Mouse (Mus musculus): ENCODE measurements around the gene Nav1. TPM values are rescaled to one million over a fixed set of nuclear protein-coding genes. Genes with fewer than 3 reads are reported as not detected.
A peak's percentile ranks its signal among the peaks of the same experiment; 100 is the strongest.

Nav1 gene
- polyA plus RNA-seq, 1 experiment from 2014 or later: 48.8 TPM

DNA sequence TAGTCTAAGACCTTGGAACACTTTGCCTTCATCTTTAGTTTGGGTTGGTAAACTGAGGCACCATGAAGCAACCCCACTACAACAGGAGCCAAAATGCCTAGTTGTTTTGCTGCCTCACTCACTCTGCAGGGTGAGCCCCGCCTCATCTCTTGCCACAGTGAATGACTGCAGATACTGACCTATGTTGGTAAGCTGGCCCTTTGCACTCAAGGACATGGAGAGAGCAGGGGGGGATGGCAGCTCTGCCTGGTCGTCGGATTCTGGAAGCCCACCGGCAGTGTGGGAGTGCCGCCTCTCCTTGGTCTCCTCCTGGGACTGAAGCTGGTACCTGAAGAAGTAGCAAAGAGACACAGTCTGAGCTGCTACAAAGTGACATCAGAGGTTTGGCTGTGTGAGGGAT lies 139.6 kb downstream of the Nav1 start:
- no peak for ATAC-seq
- Histone ChIP-seq H3K4me2 (ENCODE audit: low read length) (no peak overlapping the region), H3K27ac (ENCODE audit: low read depth, low read length) (no peak overlapping the region), H3K36me3 (ENCODE audit: control insufficient read depth, insufficient read depth, low read length) (peaks cover 40% of the 10 kb centered on the region), H3K9me3 (ENCODE audit: control insufficient read depth, low read length) (no peaks in the 10 kb centered on the region), H3K9ac (ENCODE audit: low read depth, low read length) (no peak overlapping the region), H3K27me3 (replicated peaks; ENCODE audit: control insufficient read depth, insufficient read depth, low read length) (no peaks in the 10 kb centered on the region), H3K4me1 (ENCODE audit: control insufficient read depth, insufficient read depth, low read depth, low read length) (no peaks in the 10 kb centered on the region), H3K4me3 (ENCODE audit: low read length) (no peak overlapping the region)
- WGBS: 96% methylated on average over 5 of the region's 5 CpGs

DNA sequence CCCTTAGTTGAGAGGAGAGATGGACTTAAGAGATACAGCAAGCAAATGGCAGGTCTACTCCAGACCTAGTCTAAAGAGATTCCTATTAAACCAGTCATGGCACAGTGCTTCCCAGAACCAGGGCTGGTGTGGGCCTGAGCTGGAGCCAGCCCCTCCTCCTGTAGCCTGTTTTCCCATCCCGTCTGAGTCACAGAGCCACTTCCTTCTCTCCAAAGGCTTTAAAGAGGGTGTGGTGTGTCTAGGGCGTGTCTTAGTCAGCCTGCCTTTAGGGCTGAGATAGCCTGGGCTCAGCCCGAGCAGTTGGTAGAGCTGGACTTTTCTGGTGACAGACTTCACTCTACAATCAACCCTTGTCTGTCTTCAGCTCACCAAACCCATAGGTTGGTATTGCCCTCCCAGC lies 140.2 kb downstream of the Nav1 start:
- H3K4me2 ChIP-seq (ENCODE audit: low read length): no peak overlapping the region
- no peaks in the 10 kb centered on the region for H3K27me3 ChIP-seq (replicated peaks; ENCODE audit: control insufficient read depth, insufficient read depth, low read length)
- ATAC-seq: no peak
- H3K36me3 ChIP-seq (ENCODE audit: control insufficient read depth, insufficient read depth, low read length): peaks cover 37% of the 10 kb centered on the region
- no peak overlapping the region for H3K27ac ChIP-seq (ENCODE audit: low read depth, low read length)
- no peak overlapping the region for H3K9ac ChIP-seq (ENCODE audit: low read depth, low read length)
- 71% methylated on average over 3 of the region's 3 CpGs for WGBS
- no peaks in the 10 kb centered on the region for H3K4me1 ChIP-seq (ENCODE audit: control insufficient read depth, insufficient read depth, low read depth, low read length)
- no peak overlapping the region for H3K4me3 ChIP-seq (ENCODE audit: low read length)
- H3K9me3 ChIP-seq (ENCODE audit: control insufficient read depth, low read length): no peaks in the 10 kb centered on the region

DNA sequence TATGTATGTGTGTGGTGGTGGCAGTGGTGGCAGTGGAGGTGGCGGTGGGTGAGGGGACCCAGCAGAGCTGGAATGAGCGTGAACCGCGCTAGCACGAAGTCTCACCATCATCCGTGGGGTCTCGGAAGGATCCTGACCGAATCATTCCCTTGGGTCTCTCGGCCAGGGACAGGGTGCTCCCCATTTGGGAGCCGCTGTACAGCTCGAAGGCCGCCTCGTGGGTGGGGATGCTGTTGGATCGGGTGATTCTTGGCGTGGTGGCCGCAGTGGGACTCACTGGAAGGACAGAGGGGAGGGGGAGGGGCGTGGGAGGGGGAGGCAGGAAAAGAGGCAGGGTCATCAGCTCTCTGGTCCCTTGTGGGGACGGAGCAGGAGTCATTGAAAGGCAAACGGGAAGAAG lies 141.4 kb downstream of the Nav1 start:
- 91% methylated on average over 19 of the region's 19 CpGs for WGBS
- Histone ChIP-seq H3K4me2 (ENCODE audit: low read length) (no peak overlapping the region), H3K4me1 (ENCODE audit: control insufficient read depth, insufficient read depth, low read depth, low read length) (no peaks in the 10 kb centered on the region)

DNA sequence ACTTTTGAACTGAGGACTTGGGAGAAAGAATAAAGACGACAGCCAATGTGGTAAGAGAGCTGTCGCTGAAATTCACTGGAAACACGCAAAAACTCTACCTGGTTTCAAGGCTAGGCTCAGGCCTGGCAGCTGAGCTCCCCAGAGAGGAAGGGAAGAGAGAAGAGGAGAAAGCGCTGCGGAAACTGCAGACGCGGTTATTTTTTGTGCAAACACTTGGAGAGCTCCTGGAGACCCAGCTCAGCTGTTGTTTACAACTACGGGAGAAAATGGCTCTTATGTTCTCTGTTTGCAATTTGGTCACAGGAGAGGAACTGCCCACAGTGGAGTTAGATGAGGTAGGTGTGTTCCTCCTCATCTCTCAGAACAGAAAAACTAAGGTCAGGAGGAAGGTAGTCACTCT lies 144.4 kb downstream of the Nav1 start:
- WGBS: 77% methylated on average over 8 of the region's 8 CpGs
- no peak overlapping the region for H3K4me2 ChIP-seq (ENCODE audit: low read length)
- no peak overlapping the region for H3K4me3 ChIP-seq (ENCODE audit: low read length)
- ATAC-seq: no peak
- H3K9ac ChIP-seq (ENCODE audit: low read depth, low read length): no peak overlapping the region
- H3K4me1 ChIP-seq (ENCODE audit: control insufficient read depth, insufficient read depth, low read depth, low read length): no peaks in the 10 kb centered on the region
- no peak overlapping the region for H3K27ac ChIP-seq (ENCODE audit: low read depth, low read length)
- H3K36me3 ChIP-seq (ENCODE audit: control insufficient read depth, insufficient read depth, low read length): peaks cover 36% of the 10 kb centered on the region
- no peaks in the 10 kb centered on the region for H3K27me3 ChIP-seq (replicated peaks; ENCODE audit: control insufficient read depth, insufficient read depth, low read length)
- H3K9me3 ChIP-seq (ENCODE audit: control insufficient read depth, low read length): no peaks in the 10 kb centered on the region

More for the DNA sequence above, 141.4 kb downstream of the Nav1 start:
- H3K27ac ChIP-seq (ENCODE audit: low read depth, low read length): no peak overlapping the region
- no peak for ATAC-seq
- H3K4me3 ChIP-seq (ENCODE audit: low read length): no peak overlapping the region
- peaks cover 34% of the 10 kb centered on the region for H3K36me3 ChIP-seq (ENCODE audit: control insufficient read depth, insufficient read depth, low read length)
- H3K27me3 ChIP-seq (replicated peaks; ENCODE audit: control insufficient read depth, insufficient read depth, low read length): no peaks in the 10 kb centered on the region
- no peak overlapping the region for H3K9ac ChIP-seq (ENCODE audit: low read depth, low read length)
- H3K9me3 ChIP-seq (ENCODE audit: control insufficient read depth, low read length): no peaks in the 10 kb centered on the region

DNA sequence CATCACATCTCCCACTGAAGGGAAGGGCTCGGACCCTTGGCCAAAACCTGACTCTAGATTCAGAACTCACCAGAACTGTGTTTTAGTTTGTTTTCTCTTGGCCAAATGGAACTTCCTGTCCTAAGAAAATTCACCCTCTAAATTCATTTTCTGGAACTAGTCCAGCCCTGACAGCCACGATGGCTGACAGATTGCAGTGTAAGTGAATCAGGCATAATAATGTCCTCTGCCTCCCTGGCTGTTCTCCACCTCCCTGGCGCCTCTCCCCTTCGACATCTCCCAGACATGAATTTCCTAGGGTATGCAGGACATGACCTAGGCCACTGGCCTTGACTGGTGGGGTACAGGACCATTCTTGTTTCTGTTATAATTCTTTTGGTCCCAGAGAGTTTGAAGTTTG lies 144.8 kb downstream of the Nav1 start:
- no peak overlapping the region for H3K27ac ChIP-seq (ENCODE audit: low read depth, low read length)
- ATAC-seq: no peak
- H3K9ac ChIP-seq (ENCODE audit: low read depth, low read length): no peak overlapping the region
- H3K36me3 ChIP-seq (ENCODE audit: control insufficient read depth, insufficient read depth, low read length): peaks cover 35% of the 10 kb centered on the region
- 58% methylated on average over 4 of the region's 4 CpGs for WGBS
- H3K4me2 ChIP-seq (ENCODE audit: low read length): no peak overlapping the region
- H3K4me3 ChIP-seq (ENCODE audit: low read length): no peak overlapping the region
- H3K9me3 ChIP-seq (ENCODE audit: control insufficient read depth, low read length): no peaks in the 10 kb centered on the region
- no peaks in the 10 kb centered on the region for H3K4me1 ChIP-seq (ENCODE audit: control insufficient read depth, insufficient read depth, low read depth, low read length)
- no peaks in the 10 kb centered on the region for H3K27me3 ChIP-seq (replicated peaks; ENCODE audit: control insufficient read depth, insufficient read depth, low read length)

DNA sequence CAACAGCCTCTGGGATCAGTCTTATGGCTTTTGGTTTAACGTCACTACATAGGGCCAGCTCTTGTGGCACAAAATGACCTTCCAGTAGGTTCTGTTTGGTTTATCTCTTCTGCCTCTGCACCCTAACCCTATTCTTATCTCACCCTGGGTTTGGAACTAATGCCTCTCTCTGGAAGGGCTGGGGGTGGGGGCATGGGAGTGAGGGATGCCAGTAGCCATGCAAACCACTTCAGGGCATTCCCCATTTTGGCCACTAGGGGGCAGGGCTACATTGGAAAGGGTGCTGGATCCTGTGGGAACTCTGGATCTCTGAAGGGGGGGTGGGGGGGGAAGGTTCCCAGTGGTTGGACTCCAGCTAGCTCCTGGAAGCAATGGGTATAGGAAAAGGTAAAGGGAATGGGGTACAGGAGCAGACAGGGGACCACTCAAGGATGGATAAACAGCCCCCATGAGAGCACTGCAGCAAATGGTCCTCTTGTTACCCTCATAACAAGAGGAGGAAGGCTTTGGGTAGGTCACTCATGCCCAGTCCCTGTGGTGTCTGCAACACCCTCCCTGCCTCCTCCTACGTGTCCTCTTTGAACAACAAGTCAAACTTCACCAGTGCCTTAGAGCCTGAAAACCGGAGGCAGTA lies 145.9 kb downstream of the Nav1 start:
- Histone ChIP-seq H3K4me1 (ENCODE audit: control insufficient read depth, insufficient read depth, low read depth, low read length) (no peaks in the 10 kb centered on the region), H3K4me2 (ENCODE audit: low read length) (no peak overlapping the region), H3K4me3 (ENCODE audit: low read length) (no peak overlapping the region), H3K27ac (ENCODE audit: low read depth, low read length) (no peak overlapping the region), H3K9me3 (ENCODE audit: control insufficient read depth, low read length) (no peaks in the 10 kb centered on the region), H3K36me3 (ENCODE audit: control insufficient read depth, insufficient read depth, low read length) (peaks cover 37% of the 10 kb centered on the region), H3K27me3 (replicated peaks; ENCODE audit: control insufficient read depth, insufficient read depth, low read length) (no peaks in the 10 kb centered on the region), H3K9ac (ENCODE audit: low read depth, low read length) (no peak overlapping the region)
- peak; percentile 53 for ATAC-seq
- 80% methylated on average over 3 of the region's 3 CpGs for WGBS

DNA sequence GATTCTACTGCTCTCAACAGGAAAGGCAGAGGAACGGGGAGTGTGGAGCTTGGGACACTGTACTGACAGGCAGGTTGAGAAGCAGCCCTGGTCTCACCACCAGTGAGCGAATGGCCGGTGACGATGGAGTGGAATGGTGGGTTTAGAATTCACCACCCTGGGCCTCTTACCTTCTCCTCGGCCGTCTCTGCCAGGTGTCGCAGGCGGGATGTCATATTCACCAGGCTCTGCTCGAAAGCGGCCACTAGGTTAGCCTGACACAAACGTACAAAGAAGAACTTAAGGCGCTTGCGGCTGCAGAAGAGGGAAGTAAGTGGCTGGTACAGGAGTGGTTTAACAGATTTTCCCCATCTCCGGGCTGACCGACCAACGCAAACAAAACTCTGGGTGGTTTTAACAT lies 146.6 kb downstream of the Nav1 start:
- no peak for ATAC-seq
- no peaks in the 10 kb centered on the region for H3K27me3 ChIP-seq (replicated peaks; ENCODE audit: control insufficient read depth, insufficient read depth, low read length)
- no peaks in the 10 kb centered on the region for H3K4me1 ChIP-seq (ENCODE audit: control insufficient read depth, insufficient read depth, low read depth, low read length)
- no peak overlapping the region for H3K27ac ChIP-seq (ENCODE audit: low read depth, low read length)
- no peak overlapping the region for H3K9ac ChIP-seq (ENCODE audit: low read depth, low read length)
- 93% methylated on average over 16 of the region's 16 CpGs for WGBS
- peaks cover 38% of the 10 kb centered on the region for H3K36me3 ChIP-seq (ENCODE audit: control insufficient read depth, insufficient read depth, low read length)
- no peaks in the 10 kb centered on the region for H3K9me3 ChIP-seq (ENCODE audit: control insufficient read depth, low read length)
- no peak overlapping the region for H3K4me2 ChIP-seq (ENCODE audit: low read length)
- no peak overlapping the region for H3K4me3 ChIP-seq (ENCODE audit: low read length)

DNA sequence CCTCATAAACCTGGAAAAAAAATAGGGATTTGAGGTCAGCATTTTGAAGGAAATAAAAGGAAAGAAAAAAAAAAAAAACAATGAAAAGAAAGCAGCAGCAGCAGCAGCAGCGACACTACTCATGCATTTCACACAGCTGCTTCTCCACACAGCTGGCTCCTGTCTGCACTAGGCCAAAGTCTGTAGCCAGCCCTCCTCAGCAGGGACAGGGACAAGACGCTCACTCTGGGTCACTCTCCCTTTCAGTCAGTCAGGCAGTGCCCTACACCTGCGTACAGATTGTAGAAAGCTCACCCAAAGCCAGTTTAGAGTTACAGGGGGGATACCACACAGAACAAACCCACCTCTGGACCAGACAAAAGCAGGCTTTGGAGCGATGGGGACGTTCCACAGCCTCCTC lies 149.2 kb downstream of the Nav1 start:
- Histone ChIP-seq H3K4me2 (ENCODE audit: low read length) (no peak overlapping the region), H3K9ac (ENCODE audit: low read depth, low read length) (no peak overlapping the region), H3K27ac (ENCODE audit: low read depth, low read length) (no peak overlapping the region), H3K4me3 (ENCODE audit: low read length) (no peak overlapping the region), H3K27me3 (replicated peaks; ENCODE audit: control insufficient read depth, insufficient read depth, low read length) (no peaks in the 10 kb centered on the region), H3K9me3 (ENCODE audit: control insufficient read depth, low read length) (no peaks in the 10 kb centered on the region), H3K4me1 (ENCODE audit: control insufficient read depth, insufficient read depth, low read depth, low read length) (no peaks in the 10 kb centered on the region), H3K36me3 (ENCODE audit: control insufficient read depth, insufficient read depth, low read length) (peaks cover 50% of the 10 kb centered on the region)
- no peak for ATAC-seq
- 98% methylated on average over 4 of the region's 5 CpGs for WGBS

DNA sequence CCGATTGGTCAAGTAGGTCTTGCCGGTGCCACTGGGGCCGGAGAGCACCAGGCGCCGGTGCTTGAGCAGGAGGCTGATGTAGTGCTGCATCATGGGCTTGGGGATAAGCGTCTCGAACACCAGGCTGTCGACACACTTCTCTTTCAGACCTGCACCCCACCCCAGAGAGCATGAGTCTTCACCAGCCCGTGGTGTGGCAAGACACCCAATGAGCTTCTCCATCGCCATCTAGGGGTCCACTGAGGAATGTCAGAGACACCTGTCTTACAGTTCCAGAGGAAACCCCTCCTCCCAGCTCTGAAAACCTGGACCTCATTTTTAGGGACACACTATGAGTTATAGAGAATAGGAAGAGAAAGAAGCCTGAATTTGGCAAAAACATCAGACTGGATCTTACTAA lies 154.8 kb downstream of the Nav1 start:
- 80% methylated on average over 10 of the region's 10 CpGs for WGBS
- Histone ChIP-seq H3K4me2 (ENCODE audit: low read length) (no peak overlapping the region), H3K36me3 (ENCODE audit: control insufficient read depth, insufficient read depth, low read length) (peaks cover 61% of the 10 kb centered on the region), H3K9ac (ENCODE audit: low read depth, low read length) (no peak overlapping the region), H3K4me3 (ENCODE audit: low read length) (no peak overlapping the region), H3K27ac (ENCODE audit: low read depth, low read length) (no peak overlapping the region), H3K4me1 (ENCODE audit: control insufficient read depth, insufficient read depth, low read depth, low read length) (no peaks in the 10 kb centered on the region), H3K27me3 (replicated peaks; ENCODE audit: control insufficient read depth, insufficient read depth, low read length) (no peaks in the 10 kb centered on the region), H3K9me3 (ENCODE audit: control insufficient read depth, low read length) (no peaks in the 10 kb centered on the region)
- ATAC-seq: no peak

DNA sequence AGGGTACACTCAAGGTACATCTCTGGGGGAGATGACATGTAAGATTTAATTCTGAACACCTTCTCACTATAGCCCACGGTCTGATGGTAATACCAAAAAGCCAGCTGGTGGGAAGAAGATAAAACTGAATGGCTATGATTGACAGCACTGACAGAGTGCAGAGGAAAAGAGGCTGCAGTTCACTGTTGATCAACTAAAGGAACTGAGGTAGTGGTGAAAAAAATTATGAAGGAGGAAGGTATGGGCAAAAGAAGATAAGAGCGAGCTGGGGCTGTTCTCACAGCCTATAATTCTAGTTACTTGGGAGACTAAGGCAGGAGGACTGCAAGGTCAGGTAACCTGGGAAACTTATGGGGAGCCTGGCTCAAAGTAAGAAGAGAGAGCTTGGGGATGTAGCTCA lies 155.7 kb downstream of the Nav1 start:
- 87% methylated on average over 2 of the region's 2 CpGs for WGBS

More for the DNA sequence above, 155.7 kb downstream of the Nav1 start:
- H3K27ac ChIP-seq (ENCODE audit: low read depth, low read length): no peak overlapping the region
- no peak overlapping the region for H3K9ac ChIP-seq (ENCODE audit: low read depth, low read length)
- H3K9me3 ChIP-seq (ENCODE audit: control insufficient read depth, low read length): no peaks in the 10 kb centered on the region
- no peaks in the 10 kb centered on the region for H3K4me1 ChIP-seq (ENCODE audit: control insufficient read depth, insufficient read depth, low read depth, low read length)
- H3K4me2 ChIP-seq (ENCODE audit: low read length): no peak overlapping the region
- no peaks in the 10 kb centered on the region for H3K27me3 ChIP-seq (replicated peaks; ENCODE audit: control insufficient read depth, insufficient read depth, low read length)
- no peak for ATAC-seq
- no peak overlapping the region for H3K4me3 ChIP-seq (ENCODE audit: low read length)
- H3K36me3 ChIP-seq (ENCODE audit: control insufficient read depth, insufficient read depth, low read length): peaks cover 54% of the 10 kb centered on the region
